Mouse (Mus musculus) lung, embryonic 14.5 days (tissue): ENCODE measurements around the gene Runx1. TPM values are rescaled to one million over a fixed set of nuclear protein-coding genes. Genes with fewer than 3 reads are reported as not detected.

ENCODE experiments used
- ATAC-seq: fragments of 200-750 bp; cut with Nextera tagmentation; 2 replicates; pipeline ENCODE4 v1.8.0; 2017; ENCODE audit warnings: mild to moderate bottlenecking, moderate TSS enrichment, moderate library complexity; ENCODE audit not compliant: insufficient read depth
- DNase-seq: peaks from one replicate; pipeline ENCODE4 v3.0.0-alpha.2; 2015
- H3K27ac ChIP-seq: fragments of 300-500 bp; sonication (generic); 2 replicates; pipeline ENCODE4 v1.5.1; 2014; ENCODE audit warnings: low read depth, mild to moderate bottlenecking, moderate library complexity
- H3K27me3 ChIP-seq: fragments of 300-500 bp; sonication (generic); 2 replicates; pipeline ENCODE4 v1.6.1; 2014; ENCODE audit warnings: low read length, control low read depth; ENCODE audit not compliant: insufficient read depth
- H3K36me3 ChIP-seq: fragments of 300-500 bp; sonication (generic); 2 replicates; pipeline ENCODE4 v1.6.1; 2014; ENCODE audit warnings: control low read depth; ENCODE audit not compliant: insufficient read depth
- H3K4me1 ChIP-seq: fragments of 300-500 bp; sonication (generic); 2 replicates; pipeline ENCODE4 v1.6.1; 2014; ENCODE audit warnings: antibody characterized with exemption, control low read depth; ENCODE audit not compliant: insufficient read depth
- H3K4me2 ChIP-seq: fragments of 300-500 bp; sonication (generic); 2 replicates; pipeline ENCODE4 v1.6.1; 2014; ENCODE audit warnings: mild to moderate bottlenecking
- H3K4me3 ChIP-seq: fragments of 300-500 bp; sonication (generic); 2 replicates; pipeline ENCODE4 v1.5.1; 2014; ENCODE audit warnings: low read depth, low read length
- H3K9ac ChIP-seq: fragments of 300-500 bp; sonication (generic); 2 replicates; pipeline ENCODE4 v1.6.1; 2014
- H3K9me3 ChIP-seq: fragments of 300-500 bp; sonication (generic); 2 replicates; pipeline ENCODE4 v1.6.1; 2016; ENCODE audit warnings: low read depth, low read length, control low read depth
- CTCF ChIP-seq: IDR thresholded peaks from 2 replicates; pipeline ENCODE4 v1.5.1; 2016; ENCODE audit warnings: antibody characterized with exemption, low read depth
- WGBS: fragments of 180-500 bp; shearing (Covaris S2); extraction: QIAGEN DNeasy Blood & Tissue Kit; methylation state at CpG from one replicate; pipeline ENCODE4 v1.1.7; 2014; 5-methylcytosine and 5-hydroxymethylcytosine counted together
- polyA plus RNA-seq: library from polyadenylated mRNA; unstranded; fragments of >200 nt; fragmentation: Nextera tagmentation; extraction: Ambion mirVana; gene quantifications from 2 replicates; pipeline ENCODE4 v1.2.1, GENCODE M21; 2014

Gene Runx1
- polyA plus RNA-seq, 1 experiment from 2014 or later = 10.8 TPM

- WGBS = 74% methylated on average over 13 of the region's 13 CpGs
- no peak for ATAC-seq
- no peak for DNase-seq
Measured at GRCm38 (mm10) chr16:92764741-92765396, 61.1 kb downstream of the Runx1 start.

GRCm38 (mm10) chr16:92763666-92764065 lies 62.3 kb downstream of the Runx1 start:
- Histone ChIP-seq H3K4me2 (no peak overlapping the region), H3K9me3 (no peaks in the 10 kb centered on the region), H3K4me3 (no peak overlapping the region), H3K27me3 (no peaks in the 10 kb centered on the region), H3K27ac (no peak overlapping the region), H3K4me1 (no peaks in the 10 kb centered on the region), H3K36me3 (no peaks in the 10 kb centered on the region), H3K9ac (no peak overlapping the region)
- TF ChIP-seq CTCF = no peak
- 81% methylated on average over 3 of the region's 3 CpGs for WGBS
- ATAC-seq = no peak
- no peak for DNase-seq

More at GRCm38 (mm10) chr16:92764741-92765396, 61.1 kb downstream of the Runx1 start:
- H3K36me3 ChIP-seq = no peaks in the 10 kb centered on the region
- H3K4me1 ChIP-seq = no peaks in the 10 kb centered on the region
- no peak overlapping the region for H3K4me3 ChIP-seq
- no peak overlapping the region for H3K9ac ChIP-seq
- no peaks in the 10 kb centered on the region for H3K9me3 ChIP-seq
- H3K4me2 ChIP-seq = no peak overlapping the region
- TF ChIP-seq CTCF = no peak
- no peak overlapping the region for H3K27ac ChIP-seq
- H3K27me3 ChIP-seq = no peaks in the 10 kb centered on the region

GRCm38 (mm10) chr16:92761968-92762521 lies 63.9 kb downstream of the Runx1 start:
- no peak overlapping the region for H3K27ac ChIP-seq
- no peak overlapping the region for H3K9ac ChIP-seq
- no peak for TF ChIP-seq CTCF
- ATAC-seq = peak; percentile 65
- no peaks in the 10 kb centered on the region for H3K27me3 ChIP-seq
- no peaks in the 10 kb centered on the region for H3K9me3 ChIP-seq
- DNase-seq = peak; percentile 87
- H3K4me2 ChIP-seq = peak overlapping the region; percentile 24
- H3K4me3 ChIP-seq = no peak overlapping the region
- H3K36me3 ChIP-seq = no peaks in the 10 kb centered on the region
- no peaks in the 10 kb centered on the region for H3K4me1 ChIP-seq
- 28% methylated on average over 15 of the region's 15 CpGs for WGBS

GRCm38 (mm10) chr16:92760091-92760490 lies 65.9 kb downstream of the Runx1 start:
- Histone ChIP-seq H3K4me2 (no peak overlapping the region), H3K4me1 (no peaks in the 10 kb centered on the region), H3K4me3 (no peak overlapping the region), H3K9ac (no peak overlapping the region), H3K27me3 (no peaks in the 10 kb centered on the region), H3K27ac (no peak overlapping the region), H3K36me3 (no peaks in the 10 kb centered on the region), H3K9me3 (no peaks in the 10 kb centered on the region)
- 79% methylated on average over 3 of the region's 3 CpGs for WGBS
- no peak for TF ChIP-seq CTCF
- no peak for DNase-seq
- ATAC-seq = no peak

GRCm38 (mm10) chr16:92757564-92757963 lies 68.4 kb downstream of the Runx1 start:
- Histone ChIP-seq H3K4me1 (no peaks in the 10 kb centered on the region), H3K36me3 (no peaks in the 10 kb centered on the region), H3K9me3 (no peaks in the 10 kb centered on the region), H3K4me2 (no peak overlapping the region), H3K27me3 (no peaks in the 10 kb centered on the region), H3K4me3 (no peak overlapping the region), H3K27ac (no peak overlapping the region), H3K9ac (no peak overlapping the region)
- DNase-seq (no peak), ATAC-seq (no peak)
- no peak for TF ChIP-seq CTCF
- WGBS = 83% methylated on average over 4 of the region's 4 CpGs

- TF ChIP-seq CTCF = no peak
- Histone ChIP-seq H3K9ac (no peak overlapping the region), H3K4me1 (no peaks in the 10 kb centered on the region), H3K4me2 (no peak overlapping the region), H3K27ac (no peak overlapping the region), H3K36me3 (no peaks in the 10 kb centered on the region), H3K9me3 (no peaks in the 10 kb centered on the region), H3K4me3 (no peak overlapping the region), H3K27me3 (no peaks in the 10 kb centered on the region)
- no peak for DNase-seq
- WGBS = 90% methylated on average over 3 of the region's 3 CpGs
- no peak for ATAC-seq
Measured at GRCm38 (mm10) chr16:92753944-92754343, 72.0 kb downstream of the Runx1 start.

GRCm38 (mm10) chr16:92753139-92753538 lies 72.8 kb downstream of the Runx1 start:
- no peak for ATAC-seq
- TF ChIP-seq CTCF = no peak

More at GRCm38 (mm10) chr16:92753139-92753538, 72.8 kb downstream of the Runx1 start:
- no peak for DNase-seq
- no peaks in the 10 kb centered on the region for H3K36me3 ChIP-seq
- WGBS = 82% methylated on average over 8 of the region's 8 CpGs
- no peaks in the 10 kb centered on the region for H3K4me1 ChIP-seq
- H3K9me3 ChIP-seq = no peaks in the 10 kb centered on the region
- no peak overlapping the region for H3K27ac ChIP-seq
- H3K27me3 ChIP-seq = no peaks in the 10 kb centered on the region
- no peak overlapping the region for H3K4me3 ChIP-seq
- no peak overlapping the region for H3K9ac ChIP-seq
- no peak overlapping the region for H3K4me2 ChIP-seq
